Mouse (Mus musculus): ENCODE results near the gene Cdh4.

GRCm38 (mm10) chr2:179729802-179730201 lies 287.6 kb downstream of the Cdh4 start:
- TF ChIP-seq POLR2A (IDR thresholded peaks at IDR 0.05; ENCODE audit: low read depth, low read length) (no peak), CTCF (IDR thresholded peaks at IDR 0.05; ENCODE audit: borderline replicate concordance, insufficient read depth, low read length) (no peak)

All from embryonic fibroblast, embryonic 13.5 days (primary cell).